Mouse (Mus musculus) left cerebral cortex, adult 11 months (tissue): ENCODE results near the gene Slc23a2.

ENCODE experiments used
- DNase-seq: peaks from one replicate; pipeline ENCODE4 v3.0.0; 2022; ENCODE audit warnings: low spot score

Slc23a2 gene

GRCm38 (mm10) chr2:132019372-132019811, 125.5 kb downstream of the Slc23a2 start:
- DNase-seq: no peak

- no peak for DNase-seq
These were observed 126.8 kb downstream of the Slc23a2 start for GRCm38 (mm10) chr2:132018156-132018555.

- DNase-seq: no peak
These were observed 127.3 kb downstream of the Slc23a2 start for GRCm38 (mm10) chr2:132017611-132018010.

- DNase-seq: no peak
These were observed 128.9 kb downstream of the Slc23a2 start for GRCm38 (mm10) chr2:132016034-132016433.

GRCm38 (mm10) chr2:132013152-132013551, 131.8 kb downstream of the Slc23a2 start:
- DNase-seq: no peak

GRCm38 (mm10) chr2:132010781-132011180, 134.1 kb downstream of the Slc23a2 start:
- DNase-seq: no peak

GRCm38 (mm10) chr2:132008186-132008585, 136.7 kb downstream of the Slc23a2 start:
- DNase-seq: no peak

GRCm38 (mm10) chr2:132007475-132007819, 137.5 kb downstream of the Slc23a2 start:
- no peak for DNase-seq

GRCm38 (mm10) chr2:132006561-132007474, 138.1 kb downstream of the Slc23a2 start:
- DNase-seq: no peak

- no peak for DNase-seq
These were observed 139.5 kb downstream of the Slc23a2 start for GRCm38 (mm10) chr2:132005445-132005844.

GRCm38 (mm10) chr2:132004495-132005136, 140.3 kb downstream of the Slc23a2 start:
- DNase-seq: no peak

GRCm38 (mm10) chr2:132003916-132004315, 141.0 kb downstream of the Slc23a2 start:
- DNase-seq: no peak
